Mouse (Mus musculus) megakaryocyte, embryonic 14.5 days (primary cell): ENCODE data around the gene Ptpro. TPM values are rescaled to one million over a fixed set of nuclear protein-coding genes. Genes with fewer than 3 reads are reported as not detected.
"Not testable (repeated sequence)": the region's sequence is repeated elsewhere in the genome, so short reads cannot be mapped to it uniquely, and the experiment has no call there.

Experiments
- H3K27me3 ChIP-seq: replicated peaks from 2 replicates; pipeline ENCODE3; 2012; ENCODE audit warnings: inconsistent platforms
- H3K36me3 ChIP-seq: replicated peaks from 2 replicates; pipeline ENCODE3; 2012; ENCODE audit warnings: low read length, inconsistent platforms, mixed read lengths
- H3K4me1 ChIP-seq: 2 replicates; pipeline ENCODE4 v1.6.1; 2012; ENCODE audit warnings: inconsistent platforms
- H3K4me3 ChIP-seq: replicated peaks from 2 replicates; pipeline ENCODE3; 2012; ENCODE audit warnings: moderate library complexity, mild to moderate bottlenecking, inconsistent platforms
- H3K9me3 ChIP-seq: 2 replicates; pipeline ENCODE4 v1.6.1; 2012; ENCODE audit warnings: inconsistent platforms
- FLI1 ChIP-seq: IDR thresholded peaks from 2 replicates; pipeline ENCODE4 v1.6.1; 2012; ENCODE audit warnings: low read length, inconsistent platforms, mixed read lengths
- GATA1 ChIP-seq: IDR thresholded peaks from 3 replicates; pipeline ENCODE4 v1.6.1; 2012; ENCODE audit warnings: mixed read lengths, low read length, inconsistent platforms, borderline replicate concordance
- polyA plus RNA-seq: library from polyadenylated mRNA; stranded (reverse); fragments of >175 nt; gene quantifications from 2 replicates; pipeline ENCODE4 v1.2.3, GENCODE M21; 2012; ENCODE audit warnings: low replicate concordance; ENCODE audit not compliant: insufficient read depth

Gene Ptpro
- polyA plus RNA-seq, 1 experiment = 0.29 TPM

GRCm38 (mm10) chr6:137466256-137466655 lies 214.1 kb downstream of the Ptpro start:
- no peaks in the 10 kb centered on the region for H3K36me3 ChIP-seq
- no peaks in the 10 kb centered on the region for H3K4me1 ChIP-seq
- H3K27me3 ChIP-seq = no peaks in the 10 kb centered on the region
- peaks cover 6% of the 10 kb centered on the region; the same call in 1 of the 2 replicates for H3K9me3 ChIP-seq
- no peak for TF ChIP-seq FLI1
- no peak for TF ChIP-seq GATA1
- peak overlapping the region; percentile 25 for H3K4me3 ChIP-seq

GRCm38 (mm10) chr6:137467696-137468095 lies 215.6 kb downstream of the Ptpro start:
- Histone ChIP-seq H3K27me3 (no peaks in the 10 kb centered on the region), H3K36me3 (no peaks in the 10 kb centered on the region), H3K4me1 (no peaks in the 10 kb centered on the region), H3K9me3 (peaks cover 10% of the 10 kb centered on the region; the same call in 1 of the 2 replicates), H3K4me3 (no peak overlapping the region)
- no peak for TF ChIP-seq FLI1
- TF ChIP-seq GATA1 = no peak

- no peak for TF ChIP-seq FLI1
- TF ChIP-seq GATA1 = no peak
- Histone ChIP-seq H3K36me3 (no peaks in the 10 kb centered on the region), H3K4me1 (no peaks in the 10 kb centered on the region), H3K4me3 (no peak overlapping the region), H3K27me3 (no peaks in the 10 kb centered on the region), H3K9me3 (peaks cover 13% of the 10 kb centered on the region; the same call in 1 of the 2 replicates)
These were observed 217.4 kb downstream of the Ptpro start for GRCm38 (mm10) chr6:137469541-137469940.

GRCm38 (mm10) chr6:137470901-137471598 lies 218.9 kb downstream of the Ptpro start:
- H3K4me1 ChIP-seq = no peaks in the 10 kb centered on the region
- H3K9me3 ChIP-seq = peaks cover 22% of the 10 kb centered on the region
- H3K4me3 ChIP-seq = no peak overlapping the region
- H3K27me3 ChIP-seq = no peaks in the 10 kb centered on the region
- H3K36me3 ChIP-seq = no peaks in the 10 kb centered on the region
- TF ChIP-seq GATA1 (no peak), FLI1 (no peak)

GRCm38 (mm10) chr6:137472129-137472528 lies 220.0 kb downstream of the Ptpro start:
- H3K27me3 ChIP-seq = no peaks in the 10 kb centered on the region
- H3K4me3 ChIP-seq = no peak overlapping the region
- H3K36me3 ChIP-seq = no peaks in the 10 kb centered on the region
- H3K9me3 ChIP-seq = peaks cover 31% of the 10 kb centered on the region
- TF ChIP-seq GATA1 = no peak
- TF ChIP-seq FLI1 = no peak
- H3K4me1 ChIP-seq = no peaks in the 10 kb centered on the region

- H3K27me3 ChIP-seq = no peaks in the 10 kb centered on the region
- no peak overlapping the region for H3K4me3 ChIP-seq
- H3K36me3 ChIP-seq = no peaks in the 10 kb centered on the region
- TF ChIP-seq GATA1 = no peak
- TF ChIP-seq FLI1 = no peak
- peaks cover 31% of the 10 kb centered on the region for H3K9me3 ChIP-seq
- H3K4me1 ChIP-seq = no peaks in the 10 kb centered on the region
These were observed 221.3 kb downstream of the Ptpro start for GRCm38 (mm10) chr6:137473433-137473832.

- peaks cover 29% of the 10 kb centered on the region for H3K9me3 ChIP-seq
- not testable (repeated sequence) for H3K36me3 ChIP-seq, H3K4me1 ChIP-seq, H3K4me3 ChIP-seq, H3K27me3 ChIP-seq
These were observed 223.6 kb downstream of the Ptpro start for GRCm38 (mm10) chr6:137475695-137476094.

GRCm38 (mm10) chr6:137482891-137483290 lies 230.8 kb downstream of the Ptpro start:
- no peaks in the 10 kb centered on the region for H3K36me3 ChIP-seq
- no peak overlapping the region for H3K4me3 ChIP-seq
- no peaks in the 10 kb centered on the region for H3K4me1 ChIP-seq
- no peak for TF ChIP-seq FLI1
- no peak for TF ChIP-seq GATA1
- peaks cover 16% of the 10 kb centered on the region; the same call in 1 of the 2 replicates for H3K9me3 ChIP-seq
- H3K27me3 ChIP-seq = no peaks in the 10 kb centered on the region

GRCm38 (mm10) chr6:137487443-137487842 lies 235.3 kb downstream of the Ptpro start:
- 0 out of 2 replicates have a peak, but pooled peaks cover 13% of the 10 kb centered on the region for H3K9me3 ChIP-seq
- TF ChIP-seq GATA1 (no peak), FLI1 (no peak)
- no peaks in the 10 kb centered on the region for H3K27me3 ChIP-seq
- no peak overlapping the region for H3K4me3 ChIP-seq
- no peaks in the 10 kb centered on the region for H3K36me3 ChIP-seq
- H3K4me1 ChIP-seq = no peaks in the 10 kb centered on the region

- H3K9me3 ChIP-seq = 0 out of 2 replicates have a peak, but pooled peaks cover 4% of the 10 kb centered on the region
- H3K36me3 ChIP-seq = no peaks in the 10 kb centered on the region
- H3K4me1 ChIP-seq = no peaks in the 10 kb centered on the region
These were observed 238.0 kb downstream of the Ptpro start for GRCm38 (mm10) chr6:137490115-137490514.

GRCm38 (mm10) chr6:137491659-137492058 lies 239.5 kb downstream of the Ptpro start:
- H3K9me3 ChIP-seq = 0 out of 2 replicates have a peak, but pooled peaks cover 10% of the 10 kb centered on the region
- no peak overlapping the region for H3K4me3 ChIP-seq
- no peaks in the 10 kb centered on the region; the same call in 1 of the 2 replicates for H3K4me1 ChIP-seq
- no peaks in the 10 kb centered on the region for H3K36me3 ChIP-seq
- no peak for TF ChIP-seq GATA1
- no peak for TF ChIP-seq FLI1
- H3K27me3 ChIP-seq = no peaks in the 10 kb centered on the region

More at GRCm38 (mm10) chr6:137490115-137490514, 238.0 kb downstream of the Ptpro start:
- Histone ChIP-seq H3K4me3 (no peak overlapping the region), H3K27me3 (no peaks in the 10 kb centered on the region)
- no peak for TF ChIP-seq GATA1
- no peak for TF ChIP-seq FLI1
